12 mouse cellular contexts compared by ENCODE assay signal in genomic region chr14:88092967-88093366, GRCm38 (mm10).
"Had no signal": no experiment of that assay in that cellular context is flagged by ENCODE, and none has a peak within 500 bp of the region (broad histone marks: within the 10 kb centered on the region; RNA-seq: fewer than 3 reads in every experiment).

No protein-coding gene starts in this region.

- H3K36me3 ChIP-seq: limb, embryonic 15.5 days; liver, embryonic 12.5 days had no signal

- H3K9me3 ChIP-seq: limb, embryonic 15.5 days; liver, embryonic 12.5 days; megakaryocyte, embryonic 14.5 days had no signal

- ATAC-seq: liver, embryonic 12.5 days; midbrain, embryonic 16.5 days had no signal

- DNase-seq: kidney, postnatal 25 days; layer of hippocampus, adult 9-11 months; layer of hippocampus, postnatal 36 days; lung, embryonic 14.5 days; lung, postnatal 10 days had no signal

- H3K27ac ChIP-seq: limb, embryonic 15.5 days; liver, embryonic 12.5 days; macrophage; stomach, postnatal 0 days had no signal

- H3K27me3 ChIP-seq: limb, embryonic 15.5 days; liver, embryonic 12.5 days; megakaryocyte, embryonic 14.5 days had no signal

- H3K9ac ChIP-seq: limb, embryonic 15.5 days; liver, embryonic 12.5 days; lung, embryonic 14.5 days had no signal

- H3K4me1 ChIP-seq: limb, embryonic 15.5 days; liver, embryonic 12.5 days; megakaryocyte, embryonic 14.5 days had no signal

- H3K4me2 ChIP-seq: limb, embryonic 15.5 days; liver, embryonic 12.5 days; lung, embryonic 14.5 days; midbrain, embryonic 11.5 days had no signal

- H3K4me3 ChIP-seq: limb, embryonic 15.5 days; liver, embryonic 12.5 days; megakaryocyte, embryonic 14.5 days had no signal
